Mouse (Mus musculus): ENCODE data around the gene Unc93b1. TPM values are rescaled to one million over a fixed set of nuclear protein-coding genes. Genes with fewer than 3 reads are reported as not detected.

The Unc93b1 gene
- total RNA-seq, 1 experiment from 2014 or later = 83.0 TPM

Other genes with a start within 250 kb of the Unc93b1 start
- 14.2 and 18.9 TPM in 2 replicates for gene Lrp5, start 248.6 kb upstream of the Unc93b1 start, total RNA-seq (2017)
- gene 1810055G02Rik, start 226.9 kb upstream of the Unc93b1 start, total RNA-seq (2017) = 1.2 and 4.7 TPM in 2 replicates
- 36.5 and 51.6 TPM in 2 replicates for gene Kmt5b, start 167.8 kb upstream of the Unc93b1 start, total RNA-seq (2017)
- gene Chka, start 83.4 kb upstream of the Unc93b1 start, total RNA-seq (2017) = 30.9 and 46.5 TPM in 2 replicates
- 37.0 and 49.2 TPM in 2 replicates for gene Tcirg1, start 28.1 kb upstream of the Unc93b1 start, total RNA-seq (2017)
- 79.4 and 83.5 TPM in 2 replicates for gene Ndufs8, start 22.4 kb upstream of the Unc93b1 start, total RNA-seq (2017)
- 1.6 and 3.2 TPM in 2 replicates for gene Aldh3b1, start 5.4 kb upstream of the Unc93b1 start, total RNA-seq (2017)
- 0.41 TPM in 1 of 2 replicates, not detected in the other for gene Aldh3b3, start 23.5 kb downstream of the Unc93b1 start, total RNA-seq (2017)
- gene Aldh3b2, start 37.1 kb downstream of the Unc93b1 start, total RNA-seq (2017) = 0.59 TPM in 1 of 2 replicates, not detected in the other
- 2.1 and 5.4 TPM in 2 replicates for gene Acy3, start 51.4 kb downstream of the Unc93b1 start, total RNA-seq (2017)
- not detected in 2 replicates for gene Tbx10, start 57.6 kb downstream of the Unc93b1 start, total RNA-seq (2017)
- gene Nudt8, start 65.4 kb downstream of the Unc93b1 start, total RNA-seq (2017) = 7.9 and 22.1 TPM in 2 replicates
- gene Gm49405, start 65.4 kb downstream of the Unc93b1 start, total RNA-seq (2017) = 0.10 and 1.4 TPM in 2 replicates
- gene Doc2g, start 68.1 kb downstream of the Unc93b1 start, total RNA-seq (2017) = 0.41 and 3.6 TPM in 2 replicates
- 199 and 200 TPM in 2 replicates for gene Ndufv1, start 77.6 kb downstream of the Unc93b1 start, total RNA-seq (2017)
- gene Gstp1, start 102.8 kb downstream of the Unc93b1 start, total RNA-seq (2017) = 82.5 and 95.6 TPM in 2 replicates
- 0.69 and 8.6 TPM in 2 replicates for gene Gstp2, start 110.8 kb downstream of the Unc93b1 start, total RNA-seq (2017)
- 8.7 and 10.7 TPM in 2 replicates for gene Gstp3, start 124.4 kb downstream of the Unc93b1 start, total RNA-seq (2017)
- not detected in 2 replicates for gene Cabp2, start 146.4 kb downstream of the Unc93b1 start, total RNA-seq (2017)
- gene Cdk2ap2, start 162.0 kb downstream of the Unc93b1 start, total RNA-seq (2017) = 20.3 and 22.3 TPM in 2 replicates
- 8.6 and 9.0 TPM in 2 replicates for gene Pitpnm1, start 164.8 kb downstream of the Unc93b1 start, total RNA-seq (2017)
- gene Aip, start 190.7 kb downstream of the Unc93b1 start, total RNA-seq (2017) = 20.6 and 55.9 TPM in 2 replicates
- gene Gpr152, start 204.6 kb downstream of the Unc93b1 start, total RNA-seq (2017) = not detected in 2 replicates
- not detected in 2 replicates for gene Cabp4, start 208.8 kb downstream of the Unc93b1 start, total RNA-seq (2017)
- 90.1 and 104 TPM in 2 replicates for gene Coro1b, start 213.4 kb downstream of the Unc93b1 start, total RNA-seq (2017)
- 140 and 184 TPM in 2 replicates for gene Ptprcap, start 218.4 kb downstream of the Unc93b1 start, total RNA-seq (2017)
- gene Rps6kb2, start 228.2 kb downstream of the Unc93b1 start, total RNA-seq (2017) = 15.9 and 16.4 TPM in 2 replicates
- gene Carns1, start 240.3 kb downstream of the Unc93b1 start, total RNA-seq (2017) = 3.4 and 3.5 TPM in 2 replicates